Mouse (Mus musculus) limb, embryonic 12.5 days (tissue): ENCODE results near the gene Dok3. TPM values are rescaled to one million over a fixed set of nuclear protein-coding genes. Genes with fewer than 3 reads are reported as not detected.

Experiments
- ATAC-seq: fragments of 200-750 bp; cut with Nextera tagmentation; 2 replicates; pipeline ENCODE4 v1.8.0; 2017; ENCODE audit warnings: low read depth, moderate TSS enrichment; ENCODE audit not compliant: insufficient number of reproducible peaks, insufficient read depth, low FRiP score, low TSS enrichment
- H3K27ac ChIP-seq: fragments of 300-500 bp; sonication (generic); 2 replicates; pipeline ENCODE4 v1.5.1; 2016; ENCODE audit warnings: mild to moderate bottlenecking, moderate library complexity
- H3K27me3 ChIP-seq: fragments of 300-500 bp; sonication (generic); 2 replicates; pipeline ENCODE4 v1.6.1; 2016; ENCODE audit warnings: mild to moderate bottlenecking, moderate library complexity
- H3K36me3 ChIP-seq: fragments of 300-500 bp; sonication (generic); 2 replicates; pipeline ENCODE4 v1.6.1; 2016; ENCODE audit warnings: mild to moderate bottlenecking, moderate library complexity
- H3K4me1 ChIP-seq: fragments of 300-500 bp; sonication (generic); replicated peaks from 2 replicates; pipeline ENCODE4 v1.6.1; 2016
- H3K4me2 ChIP-seq: fragments of 300-500 bp; sonication (generic); 2 replicates; pipeline ENCODE4 v1.6.1; 2016; ENCODE audit warnings: mild to moderate bottlenecking, moderate library complexity
- H3K4me3 ChIP-seq: fragments of 300-500 bp; sonication (generic); replicated peaks from 2 replicates; pipeline ENCODE4 v1.5.1; 2016; ENCODE audit warnings: mild to moderate bottlenecking
- H3K9ac ChIP-seq: fragments of 300-500 bp; sonication (generic); replicated peaks from 2 replicates; pipeline ENCODE4 v1.6.1; 2016; ENCODE audit warnings: mild to moderate bottlenecking, moderate library complexity
- H3K9me3 ChIP-seq: fragments of 300-500 bp; sonication (generic); 2 replicates; pipeline ENCODE4 v1.6.1; 2016; ENCODE audit warnings: mild to moderate bottlenecking, moderate library complexity
- WGBS: fragments of 180-500 bp; shearing (Covaris S2); methylation state at CpG from one replicate; pipeline ENCODE4 v1.1.7; 2016; 5-methylcytosine and 5-hydroxymethylcytosine counted together
- polyA plus RNA-seq: library from polyadenylated mRNA; unstranded; fragments of >200 nt; fragmentation: Nextera tagmentation; extraction: Ambion mirVana; gene quantifications from 2 replicates; pipeline ENCODE4 v1.2.1, GENCODE M21; 2016

Gene Dok3
- polyA plus RNA-seq, 1 experiment from 2014 or later, result 2.7 TPM

DNA sequence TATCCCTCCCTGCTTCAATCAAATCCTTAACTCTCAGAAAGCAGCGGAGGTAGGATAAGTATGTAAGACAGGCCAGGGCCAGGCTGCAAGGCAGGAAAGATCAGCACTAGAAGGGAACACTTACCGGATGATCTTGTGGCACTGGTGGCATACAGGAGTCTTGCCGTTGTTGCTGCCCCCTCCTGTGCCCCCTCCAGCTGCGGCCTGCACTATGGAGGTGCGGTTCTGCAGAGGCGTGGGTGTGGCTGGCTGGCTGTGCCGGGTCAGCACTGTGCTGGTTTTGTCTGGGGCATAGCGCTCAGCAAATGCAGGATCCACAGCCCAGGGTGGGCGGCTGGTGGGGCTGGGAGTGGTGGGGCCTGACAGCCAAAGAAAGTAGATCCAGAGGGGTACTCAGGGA is 23.3 kb downstream of the Dok3 start:
- Histone ChIP-seq H3K4me3 (no peak overlapping the region), H3K4me2 (no peak overlapping the region), H3K9me3 (no peaks in the 10 kb centered on the region), H3K27ac (no peak overlapping the region), H3K36me3 (peaks cover 99% of the 10 kb centered on the region), H3K4me1 (peaks cover 16% of the 10 kb centered on the region), H3K27me3 (no peaks in the 10 kb centered on the region), H3K9ac (no peak overlapping the region)
- 94% methylated on average over 9 of the region's 9 CpGs for WGBS
- ATAC-seq, result no peak

DNA sequence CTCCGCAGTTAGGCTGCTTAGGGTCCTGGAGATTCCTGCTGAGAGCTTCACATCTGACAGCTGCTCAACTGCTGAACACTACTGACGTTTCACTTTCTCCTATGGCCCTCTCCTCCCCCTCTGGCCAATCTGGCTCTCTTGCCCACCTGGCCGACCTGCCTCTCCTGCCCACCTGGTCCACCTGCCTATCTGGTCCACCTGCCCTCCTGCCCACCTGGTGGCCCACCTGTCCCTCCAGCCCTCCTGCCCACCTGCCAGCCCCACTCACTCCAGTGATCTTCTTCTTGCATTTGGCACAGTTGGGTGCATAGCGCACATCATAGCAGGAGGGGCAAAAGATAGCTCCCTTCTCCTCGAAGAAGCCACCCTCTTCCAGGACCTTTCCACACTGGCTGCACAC is 24.7 kb downstream of the Dok3 start:
- 81% methylated on average over 5 of the region's 5 CpGs for WGBS
- Histone ChIP-seq H3K4me2 (no peak overlapping the region), H3K9ac (no peak overlapping the region), H3K4me3 (no peak overlapping the region), H3K9me3 (no peaks in the 10 kb centered on the region), H3K36me3 (peaks cover 98% of the 10 kb centered on the region), H3K4me1 (peaks cover 2% of the 10 kb centered on the region; the same call in 1 of the 2 replicates), H3K27ac (no peak overlapping the region), H3K27me3 (no peaks in the 10 kb centered on the region)
- no peak for ATAC-seq

GRCm38 (mm10) chr13:55502405-55502804 is 26.7 kb downstream of the Dok3 start:
- no peak overlapping the region for H3K27ac ChIP-seq
- H3K9ac ChIP-seq, result no peak overlapping the region
- H3K4me2 ChIP-seq, result no peak overlapping the region
- H3K9me3 ChIP-seq, result no peaks in the 10 kb centered on the region
- no peak overlapping the region for H3K4me3 ChIP-seq
- 91% methylated on average over 8 of the region's 8 CpGs for WGBS
- ATAC-seq, result no peak
- H3K27me3 ChIP-seq, result no peaks in the 10 kb centered on the region
- H3K36me3 ChIP-seq, result peaks cover 95% of the 10 kb centered on the region
- no peaks in the 10 kb centered on the region for H3K4me1 ChIP-seq

GRCm38 (mm10) chr13:55500575-55500974 is 28.5 kb downstream of the Dok3 start:
- Histone ChIP-seq H3K27ac (no peak overlapping the region), H3K4me3 (no peak overlapping the region), H3K4me2 (no peak overlapping the region), H3K36me3 (peaks cover 86% of the 10 kb centered on the region), H3K4me1 (peaks cover 12% of the 10 kb centered on the region), H3K9me3 (no peaks in the 10 kb centered on the region), H3K27me3 (no peaks in the 10 kb centered on the region), H3K9ac (no peak overlapping the region)
- 77% methylated on average over 10 of the region's 10 CpGs for WGBS
- no peak for ATAC-seq

DNA sequence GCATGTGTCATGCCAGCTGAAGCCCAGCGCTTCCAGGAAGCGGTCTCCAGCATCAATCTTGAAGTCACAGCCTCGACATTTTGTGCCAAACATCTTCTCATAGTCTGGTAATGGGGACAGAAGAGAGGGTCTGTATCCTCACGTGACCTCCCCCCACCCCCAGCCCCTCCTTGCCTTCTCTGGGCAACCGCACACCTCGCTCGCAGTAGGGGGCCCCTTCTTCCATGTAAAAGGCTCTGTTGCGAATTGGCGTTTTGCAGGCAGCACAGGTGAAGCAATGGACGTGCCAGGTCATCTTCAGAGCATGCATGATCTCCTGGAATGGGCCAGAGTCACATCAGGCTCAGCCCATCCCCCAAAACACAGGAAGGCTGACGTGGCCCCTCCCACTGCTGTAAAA is 30.2 kb downstream of the Dok3 start:
- no peak overlapping the region for H3K4me3 ChIP-seq
- no peak overlapping the region for H3K4me2 ChIP-seq
- no peaks in the 10 kb centered on the region for H3K9me3 ChIP-seq
- 61% methylated on average over 11 of the region's 11 CpGs for WGBS
- peaks cover 27% of the 10 kb centered on the region for H3K4me1 ChIP-seq
- no peak overlapping the region for H3K9ac ChIP-seq
- no peak for ATAC-seq
- H3K27me3 ChIP-seq, result no peaks in the 10 kb centered on the region; the same call in 1 of the 2 replicates
- H3K36me3 ChIP-seq, result peaks cover 69% of the 10 kb centered on the region
- no peak overlapping the region for H3K27ac ChIP-seq

GRCm38 (mm10) chr13:55496661-55497060 is 32.4 kb downstream of the Dok3 start:
- H3K27me3 ChIP-seq, result no peaks in the 10 kb centered on the region; the same call in 1 of the 2 replicates
- WGBS, result 87% methylated on average over 6 of the region's 6 CpGs
- H3K4me3 ChIP-seq, result no peak overlapping the region
- no peaks in the 10 kb centered on the region for H3K9me3 ChIP-seq
- no peak overlapping the region for H3K9ac ChIP-seq
- no peak for ATAC-seq
- peaks cover 47% of the 10 kb centered on the region for H3K36me3 ChIP-seq
- peaks cover 27% of the 10 kb centered on the region for H3K4me1 ChIP-seq
- H3K27ac ChIP-seq, result no peak overlapping the region
- H3K4me2 ChIP-seq, result no peak overlapping the region

DNA sequence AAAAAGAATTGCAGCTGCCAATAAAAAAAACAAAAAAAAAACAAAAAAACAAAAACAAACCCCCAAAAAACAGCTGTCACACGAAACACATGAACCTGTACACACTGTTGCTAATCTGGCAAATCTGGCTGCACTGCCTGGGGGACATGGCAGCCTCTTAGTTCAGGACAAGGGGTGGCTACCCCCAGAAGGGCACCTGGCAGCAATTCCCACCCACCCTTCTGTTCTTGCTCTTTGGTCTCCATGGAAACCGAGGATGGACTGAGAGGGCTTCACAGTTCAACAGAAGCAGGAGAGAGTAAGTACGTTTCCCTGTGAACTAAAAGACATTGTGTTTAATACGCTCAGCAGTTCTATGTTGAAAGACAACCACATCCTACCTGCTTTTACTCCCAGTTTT is 33.4 kb downstream of the Dok3 start:
- no peaks in the 10 kb centered on the region; the same call in 1 of the 2 replicates for H3K27me3 ChIP-seq
- peaks cover 38% of the 10 kb centered on the region for H3K36me3 ChIP-seq
- no peaks in the 10 kb centered on the region for H3K9me3 ChIP-seq
- 45% methylated on average over 4 of the region's 4 CpGs for WGBS
- no peak overlapping the region for H3K9ac ChIP-seq
- H3K4me3 ChIP-seq, result no peak overlapping the region
- peaks cover 27% of the 10 kb centered on the region for H3K4me1 ChIP-seq
- no peak for ATAC-seq
- no peak overlapping the region for H3K27ac ChIP-seq
- no peak overlapping the region for H3K4me2 ChIP-seq

- no peak for ATAC-seq
- peak overlapping the region; percentile 4; the same call in 1 of the 2 replicates for H3K4me2 ChIP-seq
- no peak overlapping the region for H3K4me3 ChIP-seq
- H3K9ac ChIP-seq, result no peak overlapping the region
- H3K27ac ChIP-seq, result no peak overlapping the region
- H3K27me3 ChIP-seq, result no peaks in the 10 kb centered on the region; the same call in 1 of the 2 replicates
- H3K36me3 ChIP-seq, result peaks cover 32% of the 10 kb centered on the region
- 20% methylated on average over 18 of the region's 18 CpGs for WGBS
- peaks cover 27% of the 10 kb centered on the region for H3K4me1 ChIP-seq
- H3K9me3 ChIP-seq, result no peaks in the 10 kb centered on the region
These were observed 34.0 kb downstream of the Dok3 start for GRCm38 (mm10) chr13:55494883-55495621.

- ATAC-seq, result no peak
- Histone ChIP-seq H3K4me2 (no peak overlapping the region), H3K27ac (no peak overlapping the region), H3K9ac (no peak overlapping the region), H3K36me3 (peaks cover 26% of the 10 kb centered on the region), H3K4me3 (no peak overlapping the region), H3K27me3 (no peaks in the 10 kb centered on the region; the same call in 1 of the 2 replicates), H3K4me1 (peaks cover 27% of the 10 kb centered on the region), H3K9me3 (no peaks in the 10 kb centered on the region)
- WGBS, result 22% methylated on average over 2 of the region's 2 CpGs
These were observed 34.8 kb downstream of the Dok3 start for GRCm38 (mm10) chr13:55494257-55494656.

DNA sequence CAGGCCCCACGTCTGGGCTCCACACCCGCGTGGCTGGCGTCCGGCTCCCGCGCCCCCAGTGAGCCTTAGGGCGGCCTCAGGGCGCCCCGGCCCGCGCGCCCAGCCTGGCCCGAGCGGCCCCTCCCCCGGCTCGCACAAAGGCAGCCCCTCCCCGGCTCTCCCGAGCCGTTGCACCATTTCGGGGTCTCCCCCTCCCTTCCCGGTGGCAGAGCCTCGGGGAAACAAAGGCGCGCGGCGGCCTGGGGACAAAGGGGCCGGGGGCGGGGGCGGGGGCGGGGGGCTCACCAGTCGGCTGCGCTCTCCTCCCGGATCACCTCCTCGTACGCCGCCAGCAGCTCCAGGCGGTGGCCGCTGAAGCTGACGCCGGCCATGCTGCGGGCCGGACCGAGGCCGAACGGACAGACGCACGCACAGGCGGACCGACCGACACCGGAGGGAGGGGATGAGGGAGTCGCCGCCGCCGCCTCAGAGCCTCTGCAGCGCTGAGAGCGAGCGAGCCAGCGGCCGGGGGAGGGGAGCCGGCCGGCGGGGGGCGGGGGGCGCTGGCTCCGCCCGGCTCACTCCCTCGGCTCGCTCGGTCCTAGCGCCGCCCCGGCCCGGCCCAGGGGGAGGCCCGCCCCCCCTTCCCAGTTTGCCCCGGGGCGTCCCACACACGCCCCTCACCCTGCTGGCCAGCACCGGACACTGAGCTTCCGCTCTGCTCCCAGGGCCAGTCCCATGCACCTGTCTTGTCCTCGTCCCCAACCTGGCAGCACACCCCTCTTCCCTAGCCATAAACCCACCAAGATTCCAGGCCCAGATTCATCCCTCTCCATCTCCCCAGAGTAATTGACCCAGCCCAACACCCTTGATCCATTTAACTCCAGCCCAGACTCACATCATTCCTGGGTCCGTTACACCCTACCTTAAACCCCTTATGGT is 41.3 kb downstream of the Dok3 start, which contains the start of gene Dbn1:
Dbn1 (minus strand) TSS at position 534 of the 921 bp plus-strand sequence.
- H3K9ac ChIP-seq, result peak within 1 kb of the TSS; percentile 100
- H3K9me3 ChIP-seq, result no peaks in the 10 kb centered on the region
- ATAC-seq, result peak; percentile 81
- H3K27me3 ChIP-seq, result no peaks in the 10 kb centered on the region
- H3K4me1 ChIP-seq, result peaks cover 45% of the 10 kb centered on the region
- H3K4me2 ChIP-seq, result peak within 1 kb of the TSS; percentile 80
- peak within 1 kb of the TSS; percentile 97 for H3K27ac ChIP-seq
- peak within 1 kb of the TSS; percentile 99 for H3K4me3 ChIP-seq
- H3K36me3 ChIP-seq, result peaks cover 24% of the 10 kb centered on the region
- under 1% methylated on average over 65 of the region's 83 CpGs for WGBS

- under 1% methylated on average over 29 of the region's 29 CpGs for WGBS
- Histone ChIP-seq H3K27me3 (no peaks in the 10 kb centered on the region), H3K9ac (peak overlapping the region; percentile 100), H3K9me3 (no peaks in the 10 kb centered on the region), H3K4me1 (peaks cover 45% of the 10 kb centered on the region), H3K4me2 (peak overlapping the region; percentile 80), H3K4me3 (peak overlapping the region; percentile 99), H3K36me3 (peaks cover 32% of the 10 kb centered on the region), H3K27ac (peak overlapping the region; percentile 97)
- ATAC-seq, result peak; percentile 28; the same call in 1 of the 2 replicates
These were observed 42.0 kb downstream of the Dok3 start for GRCm38 (mm10) chr13:55486916-55487577.
